Mouse (Mus musculus) liver, embryonic 12.5 days (tissue): ENCODE data around the gene Usp6nl. TPM values are rescaled to one million over a fixed set of nuclear protein-coding genes. Genes with fewer than 3 reads are reported as not detected.

Experiments used
- ATAC-seq: fragments of 200-750 bp; cut with Nextera tagmentation; 2 replicates; pipeline ENCODE4 v1.8.0; 2017; ENCODE audit warnings: moderate number of reproducible peaks, mild to moderate bottlenecking, moderate library complexity
- H3K27ac ChIP-seq: fragments of 300-500 bp; sonication (generic); 2 replicates; pipeline ENCODE4 v1.5.1; 2016; ENCODE audit warnings: mild to moderate bottlenecking
- H3K27me3 ChIP-seq: fragments of 300-500 bp; sonication (generic); replicated peaks from 2 replicates; pipeline ENCODE4 v1.6.1; 2016; ENCODE audit warnings: mild to moderate bottlenecking, moderate library complexity
- H3K36me3 ChIP-seq: fragments of 300-500 bp; sonication (generic); 2 replicates; pipeline ENCODE4 v1.6.1; 2016; ENCODE audit warnings: mild to moderate bottlenecking, moderate library complexity
- H3K4me1 ChIP-seq: fragments of 300-500 bp; sonication (generic); 2 replicates; pipeline ENCODE4 v1.6.1; 2016
- H3K4me2 ChIP-seq: fragments of 300-500 bp; sonication (generic); 2 replicates; pipeline ENCODE4 v1.6.1; 2016; ENCODE audit warnings: mild to moderate bottlenecking, moderate library complexity
- H3K4me3 ChIP-seq: fragments of 300-500 bp; sonication (generic); 2 replicates; pipeline ENCODE4 v1.5.1; 2016; ENCODE audit warnings: mild to moderate bottlenecking, moderate library complexity
- H3K9ac ChIP-seq: fragments of 300-500 bp; sonication (generic); 2 replicates; pipeline ENCODE4 v1.6.1; 2016; ENCODE audit warnings: mild to moderate bottlenecking, moderate library complexity
- H3K9me3 ChIP-seq: fragments of 300-500 bp; sonication (generic); replicated peaks from 2 replicates; pipeline ENCODE4 v1.6.1; 2016; ENCODE audit warnings: mild to moderate bottlenecking, moderate library complexity
- WGBS: fragments of 180-500 bp; shearing (Covaris S2); methylation state at CpG from one replicate; pipeline ENCODE4 v1.1.7; 2016; ENCODE audit not compliant: insufficient replicate concordance; 5-methylcytosine and 5-hydroxymethylcytosine counted together
- polyA plus RNA-seq: library from polyadenylated mRNA; unstranded; fragments of >200 nt; fragmentation: Nextera tagmentation; extraction: Ambion mirVana; gene quantifications from 2 replicates; pipeline ENCODE4 v1.2.1, GENCODE M21; 2016

The Usp6nl gene
- polyA plus RNA-seq, 1 experiment from 2014 or later = 7.9 TPM

DNA sequence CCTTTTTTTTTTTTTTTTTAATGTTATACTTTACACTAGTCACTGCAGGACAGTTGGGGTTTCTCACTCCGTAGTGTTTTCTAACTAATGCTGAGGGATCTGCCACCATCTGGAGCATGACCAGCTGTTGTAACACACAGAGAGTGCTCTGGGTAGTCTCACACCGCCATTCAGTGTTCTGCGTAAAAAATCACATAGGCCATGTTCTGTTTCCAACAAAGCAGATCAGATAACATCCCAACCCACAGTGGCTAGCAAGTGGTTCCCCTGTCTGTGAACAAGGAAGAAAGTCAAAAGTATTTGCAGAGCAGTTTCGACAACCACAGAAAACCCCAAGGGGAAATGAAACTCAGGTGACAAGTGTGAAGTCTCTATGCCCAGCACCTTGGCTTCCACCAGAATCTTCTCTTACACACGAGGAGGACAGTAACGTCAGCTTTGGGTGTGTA lies 13.1 kb upstream of the Usp6nl start:
- Histone ChIP-seq H3K4me3 (no peak overlapping the region), H3K4me1 (peaks cover 11% of the 10 kb centered on the region; the same call in 1 of the 2 replicates), H3K36me3 (no peaks in the 10 kb centered on the region), H3K27me3 (peaks cover 15% of the 10 kb centered on the region; the same call in 1 of the 2 replicates), H3K4me2 (no peak overlapping the region), H3K9me3 (no peaks in the 10 kb centered on the region), H3K9ac (no peak overlapping the region), H3K27ac (no peak overlapping the region)
- 55% methylated on average over 6 of the region's 6 CpGs for WGBS
- no peak for ATAC-seq

DNA sequence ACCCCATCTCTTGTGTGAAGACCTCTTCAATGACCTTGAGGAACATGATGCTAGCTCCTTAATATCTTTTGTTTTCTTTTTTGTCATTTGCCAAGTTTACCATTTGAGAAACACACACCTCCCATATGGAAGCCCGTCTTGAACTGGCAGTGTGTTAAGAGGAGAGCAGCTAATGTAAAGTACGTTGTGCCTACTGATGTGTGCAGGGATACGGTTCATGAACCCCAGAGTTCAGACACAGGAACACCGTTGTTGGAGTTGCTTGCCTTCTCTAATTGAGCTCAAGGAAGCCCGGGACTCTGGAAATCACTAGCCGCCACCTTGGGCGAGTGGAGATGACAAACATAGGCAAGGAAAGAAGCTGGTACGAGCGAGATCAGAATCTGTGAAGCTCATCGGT lies 9.7 kb upstream of the Usp6nl start:
- no peaks in the 10 kb centered on the region for H3K9me3 ChIP-seq
- WGBS = 72% methylated on average over 10 of the region's 10 CpGs
- no peak overlapping the region for H3K4me2 ChIP-seq
- no peaks in the 10 kb centered on the region for H3K36me3 ChIP-seq
- 0 out of 2 replicates have a peak, but pooled peaks cover 7% of the 10 kb centered on the region for H3K27me3 ChIP-seq
- no peak overlapping the region for H3K27ac ChIP-seq
- H3K4me1 ChIP-seq = no peaks in the 10 kb centered on the region
- H3K9ac ChIP-seq = no peak overlapping the region
- ATAC-seq = no peak
- H3K4me3 ChIP-seq = no peak overlapping the region

DNA sequence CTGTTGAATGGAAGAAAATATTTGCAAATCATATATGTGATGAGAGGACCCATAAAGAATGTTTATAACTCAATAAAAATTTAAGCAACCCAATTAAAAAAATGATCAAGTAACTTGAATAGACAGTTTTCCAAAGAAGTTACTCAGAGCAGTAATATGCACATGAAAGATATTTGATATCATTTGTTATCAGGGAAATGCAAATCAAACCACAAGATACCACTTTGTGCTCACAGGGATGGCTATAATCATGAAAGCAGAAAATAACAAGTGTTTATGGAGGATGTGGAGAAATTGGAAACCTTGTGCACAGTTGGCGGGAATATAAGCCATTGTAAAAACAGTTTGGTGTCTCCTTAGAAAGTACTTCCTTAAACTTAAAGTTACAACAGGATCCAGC lies 8.7 kb upstream of the Usp6nl start:
- 85% methylated on average over 1 of the region's 1 CpGs for WGBS
- no peaks in the 10 kb centered on the region for H3K4me1 ChIP-seq
- ATAC-seq = no peak

DNA sequence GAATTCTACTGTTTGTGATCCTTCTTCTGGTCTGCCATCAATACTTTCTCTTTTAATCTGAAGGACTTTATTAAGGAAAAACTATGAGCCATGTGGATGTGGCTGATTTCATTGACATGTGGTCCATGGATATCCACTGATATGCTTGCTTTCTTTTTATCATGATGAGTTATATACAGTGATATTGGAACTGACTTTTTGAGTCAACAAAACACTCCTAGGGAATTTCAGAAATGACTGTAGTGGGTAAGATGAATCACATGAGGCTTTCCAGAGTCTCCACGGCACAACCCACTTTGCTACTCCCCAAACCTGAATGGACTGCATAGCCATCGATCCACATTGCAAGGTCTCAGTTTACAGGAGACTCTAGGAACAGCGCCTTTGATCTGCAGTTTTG lies 2.3 kb upstream of the Usp6nl start:
- ATAC-seq = no peak
- H3K9me3 ChIP-seq = no peaks in the 10 kb centered on the region
- H3K27ac ChIP-seq = no peak overlapping the region
- H3K4me1 ChIP-seq = peaks cover 29% of the 10 kb centered on the region
- no peaks in the 10 kb centered on the region for H3K36me3 ChIP-seq
- 80% methylated on average over 3 of the region's 3 CpGs for WGBS
- no peak overlapping the region for H3K4me3 ChIP-seq
- peaks cover 16% of the 10 kb centered on the region for H3K27me3 ChIP-seq
- no peak overlapping the region for H3K4me2 ChIP-seq
- H3K9ac ChIP-seq = no peak overlapping the region

More for the DNA sequence above, 8.7 kb upstream of the Usp6nl start:
- no peak overlapping the region for H3K27ac ChIP-seq
- peaks cover 13% of the 10 kb centered on the region for H3K27me3 ChIP-seq
- no peak overlapping the region for H3K4me2 ChIP-seq
- H3K9me3 ChIP-seq = no peaks in the 10 kb centered on the region
- H3K36me3 ChIP-seq = no peaks in the 10 kb centered on the region
- no peak overlapping the region for H3K9ac ChIP-seq
- no peak overlapping the region for H3K4me3 ChIP-seq

DNA sequence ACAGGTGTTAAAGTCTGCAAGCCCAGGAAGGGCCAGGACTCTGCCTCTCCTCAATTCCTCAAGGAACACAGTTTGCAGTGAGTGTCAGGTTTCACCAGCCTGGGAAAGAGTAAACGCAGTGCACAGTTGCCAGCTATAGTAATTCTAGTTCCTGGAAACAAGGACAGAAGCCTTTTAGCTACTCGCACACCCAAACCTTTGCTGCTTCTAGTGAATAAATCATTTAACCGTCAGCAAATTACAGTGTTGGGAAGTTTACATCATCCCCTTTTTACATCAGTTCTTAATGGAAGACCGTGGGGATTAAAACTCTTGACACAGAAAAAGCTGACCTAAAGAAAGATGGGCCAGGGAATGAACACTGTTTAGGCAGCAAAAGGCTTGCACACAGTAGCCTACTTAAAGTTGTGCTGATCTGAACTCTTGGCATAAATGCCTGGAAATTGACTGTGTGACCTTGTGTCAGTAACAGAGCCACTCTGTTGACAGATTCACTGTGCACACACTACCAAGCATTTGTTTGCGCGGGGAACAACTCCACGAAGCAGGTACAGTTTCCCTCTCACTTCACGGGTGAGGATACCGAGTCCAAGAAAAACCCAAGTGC lies 595 bp upstream of the Usp6nl start:
- Histone ChIP-seq H3K27ac (peak overlapping the region; percentile 94), H3K9me3 (no peaks in the 10 kb centered on the region), H3K9ac (peak overlapping the region; percentile 99), H3K4me1 (peaks cover 42% of the 10 kb centered on the region), H3K27me3 (peaks cover 12% of the 10 kb centered on the region), H3K4me2 (peak overlapping the region; percentile 87), H3K4me3 (peak overlapping the region; percentile 99), H3K36me3 (no peaks in the 10 kb centered on the region)
- ATAC-seq = peak; percentile 34
- WGBS = 28% methylated on average over 9 of the region's 9 CpGs

DNA sequence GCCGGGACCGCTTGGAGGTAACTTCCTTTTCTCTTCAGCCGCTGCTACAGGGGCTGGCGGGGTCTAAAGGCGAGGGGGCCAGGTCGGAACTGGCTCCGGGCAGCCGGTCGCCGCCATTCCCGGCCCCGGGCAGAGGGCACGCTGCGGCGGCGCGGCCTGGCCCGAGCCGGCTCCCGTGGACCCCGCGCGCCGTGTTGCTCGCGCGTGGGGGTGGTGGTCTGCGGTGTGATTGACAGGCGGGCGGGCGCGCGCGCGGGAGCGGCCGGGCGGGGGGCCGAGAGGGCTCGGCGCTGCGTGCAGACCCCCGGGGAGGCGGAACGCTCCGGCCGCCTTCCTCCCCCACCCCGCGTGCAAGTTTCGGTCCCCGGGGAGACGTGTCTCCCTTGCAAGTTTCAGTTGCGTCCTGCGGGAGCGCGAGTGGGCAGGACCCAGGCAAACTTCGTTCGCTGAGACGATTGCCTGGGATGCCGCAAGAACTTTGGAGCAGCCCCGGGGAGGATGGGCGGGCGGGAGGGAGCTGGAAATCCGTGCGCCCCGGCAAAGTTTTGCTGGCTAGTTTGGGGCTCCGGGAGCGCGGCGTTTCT lies 563 bp downstream of the Usp6nl start:
- Histone ChIP-seq H3K36me3 (no peaks in the 10 kb centered on the region), H3K4me3 (peak overlapping the region; percentile 99), H3K27ac (peak overlapping the region; percentile 94), H3K27me3 (peaks cover 12% of the 10 kb centered on the region), H3K4me2 (peak overlapping the region; percentile 87), H3K9me3 (no peaks in the 10 kb centered on the region), H3K4me1 (peaks cover 42% of the 10 kb centered on the region), H3K9ac (peak overlapping the region; percentile 99)
- WGBS = under 1% methylated on average over 66 of the region's 70 CpGs
- ATAC-seq = peak; percentile 58

DNA sequence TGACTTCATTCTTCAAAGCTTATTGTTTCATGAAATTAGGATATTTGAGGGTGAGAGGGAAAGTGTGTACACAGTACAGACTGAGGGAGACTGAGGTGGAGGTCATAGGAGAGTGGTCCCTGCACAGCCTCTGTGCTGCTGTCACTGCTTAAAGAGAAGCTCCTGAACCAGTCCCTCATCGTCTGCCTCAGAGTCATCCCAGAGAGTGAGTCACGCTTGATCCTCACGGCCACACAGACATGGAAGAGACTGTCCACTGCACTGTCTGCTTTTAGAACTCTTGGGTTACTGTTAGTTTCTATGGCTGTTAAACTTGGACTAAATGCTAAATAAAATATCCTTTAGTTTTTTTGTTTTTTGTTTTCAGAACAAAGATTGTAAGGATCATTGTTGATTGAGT lies 3.2 kb downstream of the Usp6nl start:
- ATAC-seq = no peak
- Histone ChIP-seq H3K9ac (no peak overlapping the region), H3K4me3 (no peak overlapping the region), H3K27ac (peak overlapping the region; percentile 48; the same call in 1 of the 2 replicates), H3K27me3 (no peaks in the 10 kb centered on the region), H3K36me3 (no peaks in the 10 kb centered on the region), H3K4me2 (no peak overlapping the region), H3K9me3 (no peaks in the 10 kb centered on the region), H3K4me1 (peaks cover 67% of the 10 kb centered on the region)
- 75% methylated on average over 3 of the region's 3 CpGs for WGBS

DNA sequence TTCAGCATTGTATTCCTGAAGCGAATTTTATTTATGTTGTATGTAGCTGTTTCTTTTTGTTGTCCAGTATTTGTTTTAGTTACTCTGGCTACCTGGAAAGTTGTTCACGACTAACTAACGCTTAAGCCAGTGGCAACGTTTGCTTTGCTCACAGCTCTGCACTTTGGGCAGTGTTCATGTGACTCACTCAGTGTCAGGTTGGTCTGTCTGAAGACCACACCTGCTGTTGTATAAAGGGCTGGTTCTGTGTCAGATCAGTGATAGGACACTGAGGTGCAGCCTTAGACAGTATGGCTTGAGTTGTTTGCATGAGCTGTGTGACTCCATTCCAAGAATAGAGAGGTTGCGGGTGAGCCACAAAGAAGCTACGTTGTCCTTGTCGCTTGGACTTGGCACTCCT lies 6.5 kb downstream of the Usp6nl start:
- no peak for ATAC-seq
- no peaks in the 10 kb centered on the region for H3K9me3 ChIP-seq
- H3K27me3 ChIP-seq = no peaks in the 10 kb centered on the region
- no peaks in the 10 kb centered on the region for H3K36me3 ChIP-seq
- H3K4me2 ChIP-seq = no peak overlapping the region
- H3K4me1 ChIP-seq = peaks cover 83% of the 10 kb centered on the region
- no peak overlapping the region for H3K4me3 ChIP-seq
- no peak overlapping the region for H3K27ac ChIP-seq
- no peak overlapping the region for H3K9ac ChIP-seq
- 77% methylated on average over 7 of the region's 7 CpGs for WGBS

DNA sequence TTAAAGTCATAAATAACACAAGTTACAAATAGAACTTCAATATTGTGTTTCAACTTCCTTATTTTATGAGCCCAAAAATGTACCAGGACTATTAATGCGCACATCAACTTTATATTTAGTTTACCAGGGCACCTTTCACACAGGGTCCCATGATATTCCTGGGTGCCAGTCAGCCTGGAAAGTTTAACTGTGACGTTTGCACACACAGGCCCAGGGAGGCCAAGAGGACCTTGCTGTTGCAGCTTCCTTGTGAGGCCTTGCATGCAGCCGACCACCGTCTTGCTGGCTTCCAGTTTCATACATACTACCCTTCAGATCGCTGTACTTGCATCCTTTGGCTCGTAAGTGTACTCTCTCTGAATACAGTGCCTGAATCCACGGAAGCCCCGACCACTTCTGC lies 8.3 kb downstream of the Usp6nl start:
- no peak overlapping the region for H3K4me3 ChIP-seq
- H3K9me3 ChIP-seq = no peaks in the 10 kb centered on the region
- no peak for ATAC-seq
- H3K27ac ChIP-seq = peak overlapping the region; percentile 80
- no peaks in the 10 kb centered on the region for H3K36me3 ChIP-seq
- WGBS = 69% methylated on average over 8 of the region's 8 CpGs
- H3K9ac ChIP-seq = peak overlapping the region; percentile 35; the same call in 1 of the 2 replicates
- H3K27me3 ChIP-seq = no peaks in the 10 kb centered on the region
- peaks cover 81% of the 10 kb centered on the region for H3K4me1 ChIP-seq
- H3K4me2 ChIP-seq = peak overlapping the region; percentile 59

DNA sequence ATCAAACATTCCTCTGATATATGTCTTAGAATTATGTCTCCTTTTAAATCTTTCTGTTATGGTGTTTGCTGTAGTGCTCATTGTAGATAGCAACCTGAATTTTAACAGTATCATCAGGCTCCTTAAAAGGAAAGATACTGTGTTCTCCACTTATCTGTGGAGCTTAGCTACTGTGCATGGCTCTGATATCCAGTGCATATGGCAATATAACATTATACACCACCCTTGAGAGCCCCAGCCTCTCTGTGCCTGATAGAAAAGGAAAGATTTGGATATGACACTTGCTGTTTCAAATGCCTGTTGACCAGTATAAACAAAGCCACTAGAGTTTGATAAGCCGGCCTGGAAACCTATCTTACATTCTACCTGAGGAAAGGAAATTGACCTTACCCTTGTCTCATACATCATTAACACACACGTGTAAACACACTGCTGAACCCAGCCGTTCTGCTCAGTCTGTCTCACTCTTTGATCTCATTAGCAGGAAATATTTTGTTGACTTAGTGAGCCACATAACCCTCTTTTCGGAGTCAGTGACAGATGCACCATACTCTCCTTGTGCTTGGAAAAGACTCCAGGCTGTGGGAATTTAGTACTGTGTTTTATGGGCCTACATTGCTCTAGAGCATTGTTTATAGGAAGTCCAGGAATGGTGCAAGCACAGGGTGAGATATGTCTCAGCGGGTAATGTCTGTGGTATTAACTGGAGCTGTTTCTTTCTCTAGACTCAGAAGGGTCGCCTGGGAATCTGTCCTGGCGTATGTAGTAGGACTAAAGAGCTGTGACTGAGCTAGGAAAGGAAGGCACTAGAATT lies 9.1 kb downstream of the Usp6nl start:
- Histone ChIP-seq H3K27me3 (no peaks in the 10 kb centered on the region), H3K9me3 (no peaks in the 10 kb centered on the region), H3K4me1 (peaks cover 81% of the 10 kb centered on the region), H3K36me3 (no peaks in the 10 kb centered on the region), H3K27ac (peak overlapping the region; percentile 90), H3K9ac (peak overlapping the region; percentile 42; the same call in 1 of the 2 replicates), H3K4me2 (peak overlapping the region; percentile 59), H3K4me3 (peak overlapping the region; percentile 17; the same call in 1 of the 2 replicates)
- peak; percentile 95 for ATAC-seq
- 36% methylated on average over 7 of the region's 7 CpGs for WGBS

DNA sequence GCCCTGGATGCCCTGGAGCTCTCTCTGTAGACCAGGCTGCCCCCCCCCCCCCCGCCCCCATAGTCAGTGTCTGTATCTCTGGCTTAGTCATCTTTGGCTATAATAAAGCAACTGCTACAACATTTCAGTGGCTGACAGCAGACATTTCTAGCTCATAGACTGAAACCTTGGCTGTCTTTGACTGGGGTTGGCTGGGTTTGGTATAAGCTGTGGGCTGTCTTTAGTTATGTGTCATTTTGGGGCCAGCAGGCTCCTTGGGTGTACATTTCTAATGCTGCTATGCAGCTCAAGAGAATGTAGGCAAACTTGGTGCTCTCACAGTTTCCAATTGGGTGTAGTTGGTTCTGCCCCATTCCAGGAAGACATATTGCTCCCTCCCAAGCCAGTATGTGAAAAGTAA lies 11.1 kb downstream of the Usp6nl start:
- H3K4me1 ChIP-seq = peaks cover 89% of the 10 kb centered on the region
- no peak overlapping the region for H3K9ac ChIP-seq
- H3K4me2 ChIP-seq = no peak overlapping the region
- peaks cover 8% of the 10 kb centered on the region for H3K36me3 ChIP-seq
- H3K9me3 ChIP-seq = no peaks in the 10 kb centered on the region
- ATAC-seq = no peak
- no peak overlapping the region for H3K4me3 ChIP-seq
- H3K27me3 ChIP-seq = no peaks in the 10 kb centered on the region
- 67% methylated on average over 1 of the region's 1 CpGs for WGBS
- peak overlapping the region; percentile 18; the same call in 1 of the 2 replicates for H3K27ac ChIP-seq

DNA sequence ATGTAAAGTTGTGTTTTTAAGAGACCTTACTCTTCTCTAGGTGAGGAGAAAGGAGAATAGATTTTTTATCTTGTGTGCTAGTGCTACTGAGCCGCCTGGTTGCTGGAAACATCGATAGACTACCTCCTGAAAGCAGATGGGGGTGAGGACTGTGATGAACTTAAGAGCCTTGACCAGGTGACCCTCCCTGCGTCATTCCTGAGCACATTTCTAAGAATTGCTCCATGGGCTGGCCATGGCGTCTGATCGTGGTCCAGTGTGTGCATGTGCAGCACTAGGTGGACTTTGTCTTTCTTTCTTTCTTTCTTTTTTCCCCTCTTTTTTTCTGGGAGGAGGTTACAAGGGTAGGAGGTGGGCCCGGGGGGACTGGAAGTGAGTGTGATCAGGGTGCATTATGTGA lies 11.5 kb downstream of the Usp6nl start:
- Histone ChIP-seq H3K4me3 (no peak overlapping the region), H3K9ac (no peak overlapping the region), H3K4me2 (no peak overlapping the region), H3K9me3 (no peaks in the 10 kb centered on the region), H3K36me3 (peaks cover 8% of the 10 kb centered on the region), H3K27ac (no peak overlapping the region), H3K27me3 (no peaks in the 10 kb centered on the region), H3K4me1 (peaks cover 87% of the 10 kb centered on the region)
- no peak for ATAC-seq
- 69% methylated on average over 6 of the region's 6 CpGs for WGBS
